Mouse (Mus musculus): ENCODE measurements around the gene Polr2f.

DNA sequence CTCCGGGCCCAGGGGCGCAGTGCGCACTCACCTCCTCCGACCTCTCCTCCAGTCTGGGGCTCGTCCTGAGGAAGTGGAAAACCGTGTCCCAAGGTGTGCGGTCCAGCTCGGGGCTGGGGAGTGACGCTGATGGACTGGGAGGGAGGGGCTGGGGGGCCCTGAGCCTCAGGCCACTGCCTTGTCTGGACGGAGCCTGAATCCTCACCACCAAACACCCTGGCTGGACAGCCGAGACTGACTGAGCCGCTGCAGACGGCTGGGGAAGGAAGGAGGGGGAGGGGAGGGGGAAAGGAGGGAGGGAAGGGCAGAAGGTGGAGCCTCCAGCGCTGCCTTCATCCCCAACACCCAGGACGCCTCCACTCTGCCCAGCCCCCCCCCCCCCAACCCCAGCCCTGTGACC is 23.4 kb downstream of the Polr2f start:
- TF ChIP-seq USF1 (IDR thresholded peaks at IDR 0.05; ENCODE audit: low read depth) (no peak), CTCF (IDR thresholded peaks at IDR 0.05; ENCODE audit: control insufficient read depth, insufficient read depth, insufficient read length) (no peak)
